Mouse (Mus musculus): ENCODE data around the gene Abtb2.

GRCm38 (mm10) chr2:103622950-103623349 lies 56.8 kb downstream of the Abtb2 start:
- no peak for TF ChIP-seq CTCF (IDR thresholded peaks at IDR 0.05; ENCODE audit: low read depth, low read length)
- TF ChIP-seq POLR2A (IDR thresholded peaks at IDR 0.05; ENCODE audit: insufficient read depth, low read length) = no peak
